Mouse (Mus musculus): Measurements from ENCODE around the gene Zfp300.
A peak's percentile ranks its signal among the peaks of the same experiment; 100 is the strongest.

Zfp300 gene

GRCm38 (mm10) chrX:21088983-21089866 is at the start of gene Zfp300:
Gene Zfp300, minus strand, starts transcription at chrX:21089527.
- peak; percentile 70 for DNase-seq (ENCODE audit: low spot score)

GRCm38 (mm10) chrX:21115520-21115919 is 26.2 kb upstream of the Zfp300 start, which contains the start of gene Ssxa1:
Gene Ssxa1, plus strand, starts transcription at chrX:21115820.
- DNase-seq (ENCODE audit: low spot score), result no peak

- DNase-seq (ENCODE audit: low spot score), result no peak
Measured at GRCm38 (mm10) chrX:21089867-21090239, 526 bp upstream of the Zfp300 start.

GRCm38 (mm10) chrX:21088645-21088982 is 713 bp downstream of the Zfp300 start:
- peak; percentile 2 for DNase-seq (ENCODE audit: low spot score)

- DNase-seq (ENCODE audit: low spot score), result no peak
Measured at GRCm38 (mm10) chrX:21068106-21068505, 21.2 kb downstream of the Zfp300 start, which contains the start of gene Spaca5. Gene Spaca5, plus strand, starts transcription at chrX:21068406.

GRCm38 (mm10) chrX:21062544-21062890 is 26.8 kb downstream of the Zfp300 start:
- DNase-seq (ENCODE audit: low spot score), result peak; percentile 2

GRCm38 (mm10) chrX:21061866-21062543 is 27.3 kb downstream of the Zfp300 start, which contains the start of gene Zfp182:
Gene Zfp182, minus strand, starts transcription at chrX:21062316.
- DNase-seq (ENCODE audit: low spot score), result peak; percentile 78

- no peak for DNase-seq (ENCODE audit: low spot score)
Measured at GRCm38 (mm10) chrX:21061460-21061859, 27.9 kb downstream of the Zfp300 start.

Data from layer of hippocampus, adult 11-12 months (tissue).